Mouse (Mus musculus) lung, postnatal 0 days (tissue): ENCODE measurements around the gene Zmat3.

Experiments
- CTCF ChIP-seq: IDR thresholded peaks from 2 replicates; pipeline ENCODE4 v1.5.1; 2016; ENCODE audit warnings: antibody characterized with exemption, mild to moderate bottlenecking
- EP300 ChIP-seq: IDR thresholded peaks from 2 replicates; pipeline ENCODE4 v1.6.1; 2016; ENCODE audit warnings: antibody characterized with exemption, mild to moderate bottlenecking, control low read depth

DNA sequence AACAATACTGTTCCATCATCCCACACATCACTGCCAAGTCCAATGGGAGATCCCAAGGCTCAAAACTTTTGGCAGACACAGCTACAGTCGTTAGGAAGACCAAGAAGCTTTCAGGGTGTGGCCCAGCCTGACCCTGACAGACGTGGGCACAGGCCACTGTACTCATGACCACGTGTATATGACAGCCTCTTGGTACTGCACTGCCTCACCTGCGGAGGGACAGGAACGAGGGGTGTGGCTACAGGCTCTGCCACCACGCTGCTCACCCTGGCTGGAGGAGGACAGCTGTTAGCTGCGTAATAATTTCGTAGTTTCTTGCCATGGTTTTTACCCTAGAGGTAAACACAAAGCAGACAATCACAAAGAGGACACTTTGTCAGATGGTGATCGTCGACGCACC lies 20.6 kb downstream of the Zmat3 start:
- TF ChIP-seq CTCF, result no peak
- no peak for TF ChIP-seq EP300
